ENCODE assay signal across 26 mouse cellular contexts in the genomic region with DNA sequence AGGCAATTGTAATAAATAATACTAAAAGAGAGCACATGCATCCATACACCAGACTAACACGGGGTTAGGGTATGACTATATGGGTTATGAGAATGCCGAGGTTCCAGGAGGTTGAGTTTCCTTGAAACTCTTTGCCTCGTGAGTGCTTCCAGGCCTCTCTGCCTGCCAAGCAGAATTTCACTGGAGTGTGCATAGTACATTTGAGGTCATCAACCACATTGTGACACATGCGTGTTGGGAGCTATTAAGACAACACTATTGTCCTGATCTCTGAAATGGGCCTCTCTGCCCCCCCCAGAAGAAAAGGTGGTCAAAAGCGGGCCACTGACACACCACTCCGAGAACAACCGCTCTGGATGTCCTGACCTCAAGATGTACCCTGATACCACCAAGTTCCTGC.
A peak's percentile ranks its signal among the peaks of the same experiment; 100 is the strongest.
DNase-seq lines count a peak whose midpoint lies in the region; ATAC-seq and TF ChIP-seq lines count a peak whose summit lies in the region.
"Had no signal": no experiment of that assay in that cellular context is flagged by ENCODE, and none has a peak within 500 bp of the region (broad histone marks: within the 10 kb centered on the region; RNA-seq: fewer than 3 reads in every experiment).

No protein-coding gene starts in this region.

- H3K4me1 ChIP-seq in ES-Bruce4 (ENCODE audit: control insufficient read depth, insufficient read depth, low read length) (no peaks in the 10 kb centered on the region), ES-E14 (ENCODE audit: control insufficient read depth in 2 of 2, insufficient read depth in 2 of 2, low read length in 2 of 2, poor library complexity in 1 of 2) (peaks cover 0 to 10% of the 10 kb centered on the region in 2 experiments; a peak in 2 of 4 replicates)
- no peaks in the 10 kb centered on the region for H3K4me1 ChIP-seq in kidney, embryonic 16.5 days (ENCODE audit: insufficient read depth, low read length)
- H3K4me1 ChIP-seq: embryonic facial prominence, embryonic 13.5 days; embryonic facial prominence, embryonic 15.5 days had no signal

- in situ Hi-C loops in ES-E14 (cut with MboI; ENCODE audit: low sequenced_read_pairs in 2 of 2, unreplicated experiment in 2 of 2) = no loop called here

- ATAC-seq in kidney, embryonic 16.5 days (ENCODE audit: low FRiP score, low TSS enrichment) = no peak
- ATAC-seq: activated CD4-positive, CD25-positive, alpha-beta regulatory T cell, adult 4 months; CD4-positive, CD25-positive, alpha-beta regulatory T cell, adult 4 months; forebrain, embryonic 14.5 days; forebrain, embryonic 16.5 days; Patski had no signal

- peak; percentile 4 for DNase-seq in A20 (ENCODE audit: low read depth, low spot score)
- DNase-seq in ES-E14 (ENCODE audit: low read depth, low spot score) = no peak
- DNase-seq in R1 (ENCODE audit: low read depth, low spot score) = peak; percentile 90
- no peak for DNase-seq in layer of hippocampus, adult 9-11 months
- no peak for DNase-seq in right cerebral cortex, postnatal 4 days
- no peak for DNase-seq in left cerebral cortex, postnatal 36 days (ENCODE audit: low spot score in 2 of 2)
- DNase-seq: adrenal gland, adult 8-10 months; adrenal gland, postnatal 14 days; adrenal gland, postnatal 36 days; B cell, adult 2 months; cerebellum, adult 18-20 months; cerebellum, adult 8-10 months; cerebellum, adult 9-11 months; cerebellum, postnatal 14 days; gastrocnemius, adult 2 months had no signal

- intact Hi-C loops in left cerebral cortex, postnatal 36 days (cut with DNase I) = no loop called here

- no peaks in the 10 kb centered on the region for H3K27me3 ChIP-seq in ES-Bruce4 (ENCODE audit: control insufficient read depth, insufficient read depth, low read length, poor library complexity, severe bottlenecking)
- H3K27me3 ChIP-seq in kidney, embryonic 16.5 days (ENCODE audit: insufficient read depth, low read length) = no peaks in the 10 kb centered on the region
- H3K27me3 ChIP-seq: CH12.LX; embryonic facial prominence, embryonic 13.5 days; embryonic facial prominence, embryonic 15.5 days; Patski had no signal

- TF ChIP-seq CTCF in ES-Bruce4 (IDR thresholded peaks at IDR 0.05; ENCODE audit: low read depth, low read length) = no peak

- TF ChIP-seq POLR2A in ES-Bruce4 (IDR thresholded peaks at IDR 0.05; ENCODE audit: insufficient read depth, low read length) = no peak

- H3K27ac ChIP-seq in ES-Bruce4 (ENCODE audit: insufficient read depth, low read length) = peak overlapping the region; percentile 99
- H3K27ac ChIP-seq in ES-E14 (ENCODE audit: insufficient read depth, low read depth, low read length, poor library complexity, severe bottlenecking) = peak overlapping the region; percentile 99
- no peak overlapping the region for H3K27ac ChIP-seq in kidney, embryonic 16.5 days (ENCODE audit: low read length)
- H3K27ac ChIP-seq: embryonic facial prominence, embryonic 13.5 days; embryonic facial prominence, embryonic 15.5 days; gastrocnemius, adult 2 months had no signal

- H3K4me3 ChIP-seq in ES-Bruce4 (ENCODE audit: low read depth, low read length) (no peak overlapping the region), ES-E14 (ENCODE audit: insufficient read depth in 1 of 2, low read depth in 1 of 2, low read length in 2 of 2, poor library complexity in 1 of 2, severe bottlenecking in 1 of 2) (peak overlapping the region in 1 of 2 experiments; percentile 23; a peak in 1 of 4 replicates)
- H3K4me3 ChIP-seq in kidney, embryonic 16.5 days (ENCODE audit: low read length) = no peak overlapping the region
- H3K4me3 ChIP-seq: embryonic facial prominence, embryonic 13.5 days; embryonic facial prominence, embryonic 15.5 days; erythroblast, embryonic 14.5 days; gastrocnemius, adult 2 months had no signal

- no peak overlapping the region for H3K9ac ChIP-seq in ES-Bruce4 (ENCODE audit: low read depth, poor library complexity, severe bottlenecking)
- H3K9ac ChIP-seq in ES-E14 (ENCODE audit: insufficient read depth, low read depth, low read length, poor library complexity, severe bottlenecking) = no peak overlapping the region
- H3K9ac ChIP-seq in kidney, embryonic 16.5 days (replicated peaks; ENCODE audit: low read length) = no peak overlapping the region
- H3K9ac ChIP-seq: embryonic facial prominence, embryonic 13.5 days; embryonic facial prominence, embryonic 15.5 days had no signal

- H3K36me3 ChIP-seq in ES-Bruce4 (ENCODE audit: control insufficient read depth, insufficient read depth, low read length, poor library complexity, severe bottlenecking) (no peaks in the 10 kb centered on the region), ES-E14 (ENCODE audit: control insufficient read depth, insufficient read depth, low read length, poor library complexity, severe bottlenecking) (no peaks in the 10 kb centered on the region)
- H3K36me3 ChIP-seq in kidney, embryonic 16.5 days (ENCODE audit: insufficient read depth, low read length) = no peaks in the 10 kb centered on the region
- H3K36me3 ChIP-seq: embryonic facial prominence, embryonic 13.5 days; embryonic facial prominence, embryonic 15.5 days had no signal

- 94% methylated on average over 7 of the region's 7 CpGs for whole genome bisulfite sequencing in kidney, embryonic 16.5 days

- H3K4me2 ChIP-seq in kidney, embryonic 16.5 days (replicated peaks; ENCODE audit: low read depth, low read length) = no peak overlapping the region
- H3K4me2 ChIP-seq: embryonic facial prominence, embryonic 13.5 days; embryonic facial prominence, embryonic 15.5 days had no signal

- TF ChIP-seq EP300 in ES-Bruce4 (IDR thresholded peaks at IDR 0.05; ENCODE audit: insufficient read depth, low read depth, low read length) = no peak

- peaks cover 16% of the 10 kb centered on the region for H3K9me3 ChIP-seq in ES-Bruce4 (replicated peaks; ENCODE audit: control insufficient read depth, insufficient read depth, low read length, poor library complexity, severe bottlenecking)
- H3K9me3 ChIP-seq in ES-E14 (ENCODE audit: control insufficient read depth, insufficient read depth, low read depth, low read length) = no peaks in the 10 kb centered on the region
- no peaks in the 10 kb centered on the region for H3K9me3 ChIP-seq in kidney, embryonic 16.5 days (ENCODE audit: low read length)
- H3K9me3 ChIP-seq: embryonic facial prominence, embryonic 13.5 days; embryonic facial prominence, embryonic 15.5 days had no signal

TF ChIP-seq in ES-E14, 5 proteins besides CTCF, POLR2A, EP300 and RAD21:
- TF ChIP-seq CHD2 (IDR thresholded peaks at IDR 0.05; ENCODE audit: low read depth, low read length) = no peak

Comparison
In these comparisons a context has a peak if more than half of its experiments do, and no peak if none do; other contexts are left out.
1. DNase-seq: peak in A20 (single experiment) and R1 (single experiment); none in ES-E14 (single experiment), layer of hippocampus, adult 9-11 months (single experiment), right cerebral cortex, postnatal 4 days (single experiment) and left cerebral cortex, postnatal 36 days (0 of 2).